Mouse (Mus musculus) intestine, postnatal 0 days (tissue): ENCODE measurements around the gene Prep. TPM values are rescaled to one million over a fixed set of nuclear protein-coding genes. Genes with fewer than 3 reads are reported as not detected.

Experiments
- ATAC-seq: fragments of 200-750 bp; cut with Nextera tagmentation; 2 replicates; pipeline ENCODE4 v1.8.0; 2017; ENCODE audit warnings: mild to moderate bottlenecking, moderate TSS enrichment, moderate library complexity
- H3K27ac ChIP-seq: fragments of 300-500 bp; sonication (generic); 2 replicates; pipeline ENCODE4 v1.5.1; 2014; ENCODE audit warnings: mild to moderate bottlenecking, low read depth, low read length, moderate library complexity
- H3K27me3 ChIP-seq: fragments of 300-500 bp; sonication (generic); replicated peaks from 2 replicates; pipeline ENCODE4 v1.6.1; 2014; ENCODE audit warnings: low read length, mixed read lengths; ENCODE audit not compliant: control insufficient read depth, insufficient read depth
- H3K36me3 ChIP-seq: fragments of 300-500 bp; sonication (generic); 2 replicates; pipeline ENCODE4 v1.6.1; 2014; ENCODE audit warnings: mild to moderate bottlenecking, moderate library complexity; ENCODE audit not compliant: control insufficient read depth, insufficient read depth
- H3K4me1 ChIP-seq: fragments of 300-500 bp; sonication (generic); replicated peaks from 2 replicates; pipeline ENCODE4 v1.6.1; 2014; ENCODE audit warnings: antibody characterized with exemption, low read length, mixed read lengths; ENCODE audit not compliant: control insufficient read depth, insufficient read depth
- H3K4me2 ChIP-seq: fragments of 300-500 bp; sonication (generic); replicated peaks from 2 replicates; pipeline ENCODE4 v1.6.1; 2014; ENCODE audit warnings: low read depth, mild to moderate bottlenecking, moderate library complexity
- H3K4me3 ChIP-seq: fragments of 300-500 bp; sonication (generic); 2 replicates; pipeline ENCODE4 v1.5.1; 2014; ENCODE audit warnings: low read depth, low read length
- H3K9ac ChIP-seq: fragments of 300-500 bp; sonication (generic); 2 replicates; pipeline ENCODE4 v1.6.1; 2014; ENCODE audit warnings: mild to moderate bottlenecking, low read depth, low read length
- H3K9me3 ChIP-seq: fragments of 300-500 bp; sonication (generic); 2 replicates; pipeline ENCODE4 v1.6.1; 2016; ENCODE audit warnings: mixed run types; ENCODE audit not compliant: control insufficient read depth
- CTCF ChIP-seq: sonication (generic); IDR thresholded peaks from 2 replicates; pipeline ENCODE4 v1.5.1; 2016; ENCODE audit warnings: low read depth, mild to moderate bottlenecking, control low read depth, antibody characterized with exemption, moderate library complexity
- WGBS: fragments of 180-500 bp; shearing (Covaris S2); extraction: QIAGEN DNeasy Blood & Tissue Kit; methylation state at CpG from one replicate; pipeline ENCODE4 v1.1.7; 2014; 5-methylcytosine and 5-hydroxymethylcytosine counted together
- polyA plus RNA-seq: library from polyadenylated mRNA; unstranded; fragments of >200 nt; fragmentation: Nextera tagmentation; extraction: Ambion mirVana; gene quantifications from 2 replicates; pipeline ENCODE4 v1.2.1, GENCODE M21; 2015

Gene Prep
- polyA plus RNA-seq, 1 experiment from 2014 or later: 7.0 TPM

- H3K4me1 ChIP-seq: no peaks in the 10 kb centered on the region
- no peaks in the 10 kb centered on the region for H3K9me3 ChIP-seq
- WGBS: 55% methylated on average over 4 of the region's 4 CpGs
- TF ChIP-seq CTCF: peak; percentile 78
- no peak overlapping the region for H3K27ac ChIP-seq
- no peak for ATAC-seq
- H3K36me3 ChIP-seq: peaks cover 18% of the 10 kb centered on the region
- H3K9ac ChIP-seq: no peak overlapping the region
- H3K4me2 ChIP-seq: no peak overlapping the region
- H3K4me3 ChIP-seq: no peak overlapping the region
- H3K27me3 ChIP-seq: no peaks in the 10 kb centered on the region
These were observed 65.4 kb downstream of the Prep start for GRCm38 (mm10) chr10:45132371-45132770.

- 89% methylated on average over 7 of the region's 7 CpGs for WGBS
- no peaks in the 10 kb centered on the region for H3K27me3 ChIP-seq
- no peaks in the 10 kb centered on the region for H3K4me1 ChIP-seq
- no peak for ATAC-seq
- no peak overlapping the region for H3K27ac ChIP-seq
- H3K4me3 ChIP-seq: no peak overlapping the region
- H3K36me3 ChIP-seq: peaks cover 9% of the 10 kb centered on the region; the same call in 1 of the 2 replicates
- H3K9me3 ChIP-seq: no peaks in the 10 kb centered on the region
- no peak overlapping the region for H3K4me2 ChIP-seq
- TF ChIP-seq CTCF: no peak
- no peak overlapping the region for H3K9ac ChIP-seq
These were observed 69.8 kb downstream of the Prep start for GRCm38 (mm10) chr10:45136806-45137205.

- Histone ChIP-seq H3K27me3 (no peaks in the 10 kb centered on the region), H3K9me3 (no peaks in the 10 kb centered on the region), H3K27ac (no peak overlapping the region), H3K4me3 (no peak overlapping the region), H3K4me2 (no peak overlapping the region), H3K9ac (no peak overlapping the region), H3K36me3 (peaks cover 9% of the 10 kb centered on the region; the same call in 1 of the 2 replicates), H3K4me1 (no peaks in the 10 kb centered on the region)
- no peak for ATAC-seq
- WGBS: 80% methylated on average over 4 of the region's 4 CpGs
- TF ChIP-seq CTCF: no peak
These were observed 72.9 kb downstream of the Prep start for GRCm38 (mm10) chr10:45139910-45140309.

GRCm38 (mm10) chr10:45140474-45141212, 73.6 kb downstream of the Prep start:
- peaks cover 9% of the 10 kb centered on the region; the same call in 1 of the 2 replicates for H3K36me3 ChIP-seq

GRCm38 (mm10) chr10:45142359-45142758, 75.4 kb downstream of the Prep start:
- peaks cover 9% of the 10 kb centered on the region; the same call in 1 of the 2 replicates for H3K36me3 ChIP-seq
- no peak overlapping the region for H3K9ac ChIP-seq
- 80% methylated on average over 5 of the region's 5 CpGs for WGBS
- H3K27me3 ChIP-seq: no peaks in the 10 kb centered on the region
- H3K9me3 ChIP-seq: no peaks in the 10 kb centered on the region
- no peak overlapping the region for H3K4me2 ChIP-seq
- no peak for TF ChIP-seq CTCF
- H3K4me1 ChIP-seq: no peaks in the 10 kb centered on the region
- H3K4me3 ChIP-seq: no peak overlapping the region
- no peak overlapping the region for H3K27ac ChIP-seq
- no peak for ATAC-seq

More at GRCm38 (mm10) chr10:45140474-45141212, 73.6 kb downstream of the Prep start:
- H3K4me3 ChIP-seq: no peak overlapping the region
- H3K27ac ChIP-seq: no peak overlapping the region
- H3K4me2 ChIP-seq: no peak overlapping the region
- H3K27me3 ChIP-seq: no peaks in the 10 kb centered on the region
- 88% methylated on average over 7 of the region's 7 CpGs for WGBS
- H3K9me3 ChIP-seq: no peaks in the 10 kb centered on the region
- no peak overlapping the region for H3K9ac ChIP-seq
- no peak for TF ChIP-seq CTCF
- no peaks in the 10 kb centered on the region for H3K4me1 ChIP-seq
- no peak for ATAC-seq

- H3K36me3 ChIP-seq: peaks cover 21% of the 10 kb centered on the region; the same call in 1 of the 2 replicates
- no peak for TF ChIP-seq CTCF
- no peak overlapping the region for H3K27ac ChIP-seq
- H3K4me3 ChIP-seq: no peak overlapping the region
- no peaks in the 10 kb centered on the region for H3K4me1 ChIP-seq
- H3K9ac ChIP-seq: no peak overlapping the region
- no peak for ATAC-seq
- H3K27me3 ChIP-seq: no peaks in the 10 kb centered on the region
- no peak overlapping the region for H3K4me2 ChIP-seq
- WGBS: 97% methylated on average over 6 of the region's 6 CpGs
- H3K9me3 ChIP-seq: no peaks in the 10 kb centered on the region
These were observed 77.2 kb downstream of the Prep start for GRCm38 (mm10) chr10:45144038-45144817.
